Mouse (Mus musculus) neutrophil, adult 65 days (primary cell): ENCODE data around the gene Hes6. TPM values are rescaled to one million over a fixed set of nuclear protein-coding genes. Genes with fewer than 3 reads are reported as not detected.

Source experiments
- total RNA-seq: library from RNA; stranded (reverse); gene quantifications from 2 replicates; pipeline ENCODE4 v1.2.4, GENCODE M21; 2023

The Hes6 gene
- 19.6 and 19.8 TPM in 2 replicates for total RNA-seq

GRCm38 (mm10) chr1:91413898-91414594, at the start of gene Hes6:
TSS of gene Hes6 (minus strand) at chr1:91414038.

GRCm38 (mm10) chr1:91459059-91459809, 45.4 kb upstream of the Hes6 start, which contains the start of gene Per2:
TSS of gene Per2 (minus strand) at chr1:91459324.

GRCm38 (mm10) chr1:91398260-91399062, 15.4 kb downstream of the Hes6 start, which contains the start of gene Ilkap:
TSS of gene Ilkap (minus strand) at chr1:91398815.

GRCm38 (mm10) chr1:91366215-91367108, 47.4 kb downstream of the Hes6 start, which contains the start of gene Erfe:
TSS of gene Erfe (plus strand) at chr1:91366430.

Other genes with a start within 250 kb of the Hes6 start
- 25.7 and 27.2 TPM in 2 replicates for gene Ramp1, start 234.2 kb downstream of the Hes6 start, total RNA-seq
- gene Ube2f, start 163.7 kb downstream of the Hes6 start, total RNA-seq, result 67.0 and 93.4 TPM in 2 replicates
- gene Scly, start 115.7 kb downstream of the Hes6 start, total RNA-seq, result 13.1 and 13.8 TPM in 2 replicates
- 0.09 TPM in 1 of 2 replicates, not detected in the other for gene Espnl, start 92.0 kb downstream of the Hes6 start, total RNA-seq
- gene Klhl30, start 63.0 kb downstream of the Hes6 start, total RNA-seq, result not detected in 2 replicates
- 0.23 and 0.32 TPM in 2 replicates for gene Erfe, start 47.6 kb downstream of the Hes6 start, total RNA-seq
- 57.4 and 80.4 TPM in 2 replicates for gene Ilkap, start 15.2 kb downstream of the Hes6 start, total RNA-seq
- gene Per2, start 45.3 kb upstream of the Hes6 start, total RNA-seq, result 120 and 222 TPM in 2 replicates
- 1.1 and 1.6 TPM in 2 replicates for gene Traf3ip1, start 80.6 kb upstream of the Hes6 start, total RNA-seq
- gene Asb1, start 126.5 kb upstream of the Hes6 start, total RNA-seq, result 9.7 and 14.3 TPM in 2 replicates